Mouse (Mus musculus): ENCODE results near the gene Rfx3. TPM values are rescaled to one million over a fixed set of nuclear protein-coding genes. Genes with fewer than 3 reads are reported as not detected.

Gene Rfx3
- polyA plus RNA-seq, 1 experiment from 2014 or later = 12.6 TPM

DNA sequence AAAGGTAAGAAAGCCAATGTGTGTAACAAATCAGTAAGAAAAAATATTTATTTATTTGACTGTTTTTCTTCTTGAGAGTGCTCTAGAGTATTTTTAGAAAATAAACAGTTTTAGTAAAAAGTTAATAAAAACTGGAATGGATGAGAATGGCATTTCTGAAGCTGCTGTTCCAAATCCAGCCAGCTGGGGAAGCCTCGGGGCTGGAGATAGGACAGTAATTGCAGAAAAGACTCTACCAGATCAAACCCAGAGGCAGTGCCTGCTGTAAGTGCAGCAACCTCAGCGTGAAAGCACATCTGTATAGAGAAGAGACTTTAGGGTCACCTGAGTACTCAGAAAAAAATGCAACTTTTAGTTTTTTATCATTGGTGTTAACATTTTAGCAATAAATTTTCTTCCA, 91.9 kb downstream of the Rfx3 start:
- no peaks in the 10 kb centered on the region for H3K4me1 ChIP-seq (replicated peaks; ENCODE audit: control insufficient read depth, insufficient read depth, low read length)
- H3K36me3 ChIP-seq (ENCODE audit: control insufficient read depth, insufficient read depth, low read length) = no peaks in the 10 kb centered on the region
- no peak overlapping the region for H3K27ac ChIP-seq (ENCODE audit: low read length)
- H3K4me3 ChIP-seq (ENCODE audit: low read length) = no peak overlapping the region
- no peak overlapping the region for H3K9ac ChIP-seq (ENCODE audit: low read length)
- whole genome bisulfite sequencing = 41% methylated on average over 2 of the region's 2 CpGs
- no peak for ATAC-seq (ENCODE audit: low read depth)
- no peaks in the 10 kb centered on the region for H3K27me3 ChIP-seq (ENCODE audit: control insufficient read depth, insufficient read depth, low read depth, low read length)
- no peak overlapping the region for H3K4me2 ChIP-seq (ENCODE audit: low read depth, low read length)
- H3K9me3 ChIP-seq (ENCODE audit: control insufficient read depth, low read length) = no peaks in the 10 kb centered on the region

DNA sequence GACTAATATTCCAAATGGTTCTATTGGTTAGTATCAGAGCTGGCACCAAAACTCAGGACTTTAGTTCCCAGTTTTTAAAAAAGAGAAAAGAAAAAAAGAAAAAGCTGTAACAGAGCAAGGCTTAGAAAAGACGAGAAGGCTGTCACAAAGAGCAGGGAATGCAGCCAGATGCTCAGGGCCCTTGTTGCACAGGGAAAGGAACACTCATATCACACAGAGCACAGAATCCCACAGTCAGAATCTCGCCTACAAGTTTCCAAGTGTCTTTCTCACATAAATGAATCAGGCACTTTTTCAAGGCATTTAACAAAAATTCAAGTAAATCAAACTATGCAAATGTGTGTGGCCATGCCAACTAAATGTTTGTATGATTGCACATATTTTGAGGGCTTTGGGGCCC, 94.5 kb downstream of the Rfx3 start:
- no peaks in the 10 kb centered on the region for H3K4me1 ChIP-seq (replicated peaks; ENCODE audit: control insufficient read depth, insufficient read depth, low read length)
- no peak overlapping the region for H3K27ac ChIP-seq (ENCODE audit: low read length)
- H3K27me3 ChIP-seq (ENCODE audit: control insufficient read depth, insufficient read depth, low read depth, low read length) = no peaks in the 10 kb centered on the region
- 60% methylated on average over 2 of the region's 2 CpGs for WGBS
- H3K4me3 ChIP-seq (ENCODE audit: low read length) = no peak overlapping the region
- H3K36me3 ChIP-seq (ENCODE audit: control insufficient read depth, insufficient read depth, low read length) = no peaks in the 10 kb centered on the region
- H3K9me3 ChIP-seq (ENCODE audit: control insufficient read depth, low read length) = no peaks in the 10 kb centered on the region
- no peak for ATAC-seq (ENCODE audit: low read depth)
- no peak overlapping the region for H3K4me2 ChIP-seq (ENCODE audit: low read depth, low read length)
- no peak overlapping the region for H3K9ac ChIP-seq (ENCODE audit: low read length)

DNA sequence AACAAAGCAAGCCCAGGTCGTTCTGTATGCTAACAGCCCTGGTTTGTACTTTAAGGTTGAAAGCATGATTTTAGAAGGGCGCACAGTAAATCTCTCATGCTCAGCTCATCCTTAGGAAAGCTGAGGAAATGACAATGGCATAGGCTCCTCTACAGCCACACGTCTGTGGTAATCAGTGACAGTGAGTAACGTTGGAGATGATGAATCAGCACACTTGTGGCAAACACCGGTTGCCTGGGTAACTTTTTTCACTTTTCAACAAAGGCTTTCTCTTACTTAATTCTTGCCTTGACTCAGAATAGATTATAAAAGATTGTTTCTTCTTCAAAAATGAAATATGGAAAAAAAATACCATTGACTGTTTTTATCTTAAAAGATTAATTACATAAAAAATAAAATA, 104.0 kb downstream of the Rfx3 start:
- H3K27me3 ChIP-seq (ENCODE audit: control insufficient read depth, insufficient read depth, low read depth, low read length) = no peaks in the 10 kb centered on the region
- H3K27ac ChIP-seq (ENCODE audit: low read length) = no peak overlapping the region
- no peaks in the 10 kb centered on the region for H3K4me1 ChIP-seq (replicated peaks; ENCODE audit: control insufficient read depth, insufficient read depth, low read length)
- no peaks in the 10 kb centered on the region for H3K36me3 ChIP-seq (ENCODE audit: control insufficient read depth, insufficient read depth, low read length)
- WGBS = 39% methylated on average over 5 of the region's 5 CpGs
- H3K9me3 ChIP-seq (ENCODE audit: control insufficient read depth, low read length) = no peaks in the 10 kb centered on the region
- H3K9ac ChIP-seq (ENCODE audit: low read length) = no peak overlapping the region
- H3K4me3 ChIP-seq (ENCODE audit: low read length) = no peak overlapping the region
- no peak overlapping the region for H3K4me2 ChIP-seq (ENCODE audit: low read depth, low read length)
- no peak for ATAC-seq (ENCODE audit: low read depth)

DNA sequence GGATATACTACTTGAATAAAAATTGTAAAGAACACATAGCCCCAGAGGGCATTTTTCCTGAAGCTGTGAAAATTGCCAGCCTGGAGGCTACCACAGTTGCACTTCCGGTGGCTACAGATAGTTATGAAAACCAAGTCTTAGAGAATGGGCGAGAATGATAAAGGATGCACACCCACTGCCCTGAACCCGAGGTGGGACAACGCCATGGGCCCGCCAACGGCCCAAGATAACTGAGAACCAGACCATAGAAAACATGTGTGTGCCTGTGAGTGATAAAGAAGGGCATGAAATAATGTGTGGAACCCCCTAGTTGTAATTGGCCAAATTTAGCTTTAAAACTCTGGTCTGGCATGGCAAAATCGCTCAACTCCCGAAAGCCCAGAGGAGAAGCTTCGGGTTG, 105.0 kb downstream of the Rfx3 start:
- H3K27ac ChIP-seq (ENCODE audit: low read length) = no peak overlapping the region
- no peak overlapping the region for H3K9ac ChIP-seq (ENCODE audit: low read length)
- no peaks in the 10 kb centered on the region for H3K36me3 ChIP-seq (ENCODE audit: control insufficient read depth, insufficient read depth, low read length)
- H3K9me3 ChIP-seq (ENCODE audit: control insufficient read depth, low read length) = no peaks in the 10 kb centered on the region
- H3K27me3 ChIP-seq (ENCODE audit: control insufficient read depth, insufficient read depth, low read depth, low read length) = no peaks in the 10 kb centered on the region
- H3K4me3 ChIP-seq (ENCODE audit: low read length) = no peak overlapping the region
- no peaks in the 10 kb centered on the region for H3K4me1 ChIP-seq (replicated peaks; ENCODE audit: control insufficient read depth, insufficient read depth, low read length)
- ATAC-seq (ENCODE audit: low read depth) = no peak
- 85% methylated on average over 9 of the region's 9 CpGs for WGBS
- no peak overlapping the region for H3K4me2 ChIP-seq (ENCODE audit: low read depth, low read length)

DNA sequence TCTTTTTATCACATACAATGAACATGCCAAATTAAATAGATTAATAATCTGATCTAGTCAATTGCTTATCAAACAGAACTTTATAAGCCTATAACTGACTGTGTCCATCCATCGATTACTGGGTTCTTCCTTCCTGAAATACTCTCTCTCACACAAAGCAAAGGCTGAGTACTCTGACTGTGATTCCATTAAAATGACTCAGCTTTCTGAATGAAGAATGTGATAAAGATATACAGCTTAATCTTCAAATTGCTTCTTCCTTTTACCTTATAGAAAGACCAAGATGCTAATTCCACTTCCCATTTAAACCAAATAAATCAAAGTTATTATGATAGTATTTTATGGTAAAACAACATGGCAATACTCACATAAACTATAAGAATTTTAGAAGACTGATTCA, 105.8 kb downstream of the Rfx3 start:
- no peak overlapping the region for H3K9ac ChIP-seq (ENCODE audit: low read length)
- H3K27me3 ChIP-seq (ENCODE audit: control insufficient read depth, insufficient read depth, low read depth, low read length) = no peaks in the 10 kb centered on the region
- H3K4me3 ChIP-seq (ENCODE audit: low read length) = no peak overlapping the region
- no peaks in the 10 kb centered on the region for H3K4me1 ChIP-seq (replicated peaks; ENCODE audit: control insufficient read depth, insufficient read depth, low read length)
- H3K36me3 ChIP-seq (ENCODE audit: control insufficient read depth, insufficient read depth, low read length) = no peaks in the 10 kb centered on the region
- H3K27ac ChIP-seq (ENCODE audit: low read length) = no peak overlapping the region
- no peak for ATAC-seq (ENCODE audit: low read depth)
- WGBS = 72% methylated on average over 1 of the region's 1 CpGs
- no peak overlapping the region for H3K4me2 ChIP-seq (ENCODE audit: low read depth, low read length)
- H3K9me3 ChIP-seq (ENCODE audit: control insufficient read depth, low read length) = no peaks in the 10 kb centered on the region

DNA sequence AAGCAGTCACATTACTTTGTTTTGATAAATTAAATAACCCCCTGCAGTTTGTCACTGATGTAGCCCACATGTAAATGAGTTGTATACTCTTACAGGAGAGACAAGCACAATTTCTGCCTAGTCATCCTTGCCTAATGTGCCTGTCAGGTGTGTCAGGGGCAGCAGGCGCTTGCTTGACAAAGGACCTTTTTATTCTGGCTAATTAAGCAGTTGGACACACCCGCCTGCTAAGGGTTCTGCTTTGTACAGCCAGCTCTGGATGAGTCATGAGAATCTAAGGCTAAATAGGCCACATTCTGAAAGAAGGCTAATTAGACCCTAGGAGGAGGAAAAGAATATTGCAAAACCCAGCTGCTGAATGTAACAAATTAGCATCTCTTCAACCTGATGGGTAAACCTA, 106.3 kb downstream of the Rfx3 start:
- H3K9ac ChIP-seq (ENCODE audit: low read length) = no peak overlapping the region
- no peak for ATAC-seq (ENCODE audit: low read depth)
- H3K9me3 ChIP-seq (ENCODE audit: control insufficient read depth, low read length) = no peaks in the 10 kb centered on the region
- no peak overlapping the region for H3K27ac ChIP-seq (ENCODE audit: low read length)
- H3K4me2 ChIP-seq (ENCODE audit: low read depth, low read length) = no peak overlapping the region
- H3K4me3 ChIP-seq (ENCODE audit: low read length) = no peak overlapping the region
- H3K36me3 ChIP-seq (ENCODE audit: control insufficient read depth, insufficient read depth, low read length) = no peaks in the 10 kb centered on the region
- H3K4me1 ChIP-seq (replicated peaks; ENCODE audit: control insufficient read depth, insufficient read depth, low read length) = no peaks in the 10 kb centered on the region
- H3K27me3 ChIP-seq (ENCODE audit: control insufficient read depth, insufficient read depth, low read depth, low read length) = no peaks in the 10 kb centered on the region
- WGBS = 75% methylated on average over 2 of the region's 2 CpGs

DNA sequence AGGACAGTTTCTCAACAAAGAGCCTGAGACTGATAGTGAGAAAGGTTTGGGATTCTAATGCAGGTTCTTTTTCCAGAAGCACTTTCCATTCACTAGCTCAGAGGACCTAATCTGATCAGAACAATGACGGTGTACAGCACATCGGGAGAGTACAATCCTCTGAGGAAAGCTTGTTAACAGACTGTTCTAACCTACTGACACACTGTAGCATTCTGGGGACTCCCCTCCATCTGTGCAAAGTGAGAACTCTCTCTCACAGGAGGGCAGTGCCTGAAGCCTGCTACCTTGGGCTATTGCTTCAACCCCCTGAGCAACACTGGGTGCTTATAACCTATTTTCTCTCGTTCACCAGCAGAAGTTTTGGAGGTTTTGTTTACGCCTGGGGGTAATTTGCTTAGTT, 106.8 kb downstream of the Rfx3 start:
- H3K4me1 ChIP-seq (replicated peaks; ENCODE audit: control insufficient read depth, insufficient read depth, low read length) = no peaks in the 10 kb centered on the region

DNA sequence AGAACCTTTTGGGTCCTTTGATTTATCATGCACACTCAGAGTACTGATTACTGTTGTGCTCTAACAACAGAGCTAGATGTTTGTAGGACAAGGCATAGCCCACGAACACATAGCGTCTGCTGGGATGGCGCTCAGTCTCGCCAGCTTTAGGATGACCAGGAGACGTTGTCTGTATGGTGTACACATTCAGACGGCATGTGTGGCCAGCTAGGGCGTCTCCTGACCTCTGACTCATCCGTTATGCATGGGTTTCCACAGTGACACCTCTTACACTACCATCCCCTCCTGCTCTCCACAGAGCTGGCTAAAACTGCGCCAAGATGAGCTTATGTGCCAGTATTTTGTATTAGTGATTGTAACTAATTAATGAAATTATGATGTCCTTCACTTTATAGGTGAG, 108.4 kb downstream of the Rfx3 start:
- Histone ChIP-seq H3K27me3 (ENCODE audit: control insufficient read depth, insufficient read depth, low read depth, low read length) (no peaks in the 10 kb centered on the region), H3K4me1 (replicated peaks; ENCODE audit: control insufficient read depth, insufficient read depth, low read length) (no peaks in the 10 kb centered on the region), H3K4me2 (ENCODE audit: low read depth, low read length) (no peak overlapping the region), H3K9me3 (ENCODE audit: control insufficient read depth, low read length) (no peaks in the 10 kb centered on the region), H3K27ac (ENCODE audit: low read length) (no peak overlapping the region), H3K36me3 (ENCODE audit: control insufficient read depth, insufficient read depth, low read length) (no peaks in the 10 kb centered on the region), H3K4me3 (ENCODE audit: low read length) (no peak overlapping the region), H3K9ac (ENCODE audit: low read length) (no peak overlapping the region)
- ATAC-seq (ENCODE audit: low read depth) = no peak
- 49% methylated on average over 9 of the region's 9 CpGs for WGBS

More for the DNA sequence above, 106.8 kb downstream of the Rfx3 start:
- Histone ChIP-seq H3K27ac (ENCODE audit: low read length) (no peak overlapping the region), H3K27me3 (ENCODE audit: control insufficient read depth, insufficient read depth, low read depth, low read length) (no peaks in the 10 kb centered on the region), H3K36me3 (ENCODE audit: control insufficient read depth, insufficient read depth, low read length) (no peaks in the 10 kb centered on the region), H3K4me3 (ENCODE audit: low read length) (no peak overlapping the region), H3K4me2 (ENCODE audit: low read depth, low read length) (no peak overlapping the region), H3K9ac (ENCODE audit: low read length) (no peak overlapping the region), H3K9me3 (ENCODE audit: control insufficient read depth, low read length) (no peaks in the 10 kb centered on the region)
- ATAC-seq (ENCODE audit: low read depth) = no peak
- WGBS = 61% methylated on average over 4 of the region's 4 CpGs

DNA sequence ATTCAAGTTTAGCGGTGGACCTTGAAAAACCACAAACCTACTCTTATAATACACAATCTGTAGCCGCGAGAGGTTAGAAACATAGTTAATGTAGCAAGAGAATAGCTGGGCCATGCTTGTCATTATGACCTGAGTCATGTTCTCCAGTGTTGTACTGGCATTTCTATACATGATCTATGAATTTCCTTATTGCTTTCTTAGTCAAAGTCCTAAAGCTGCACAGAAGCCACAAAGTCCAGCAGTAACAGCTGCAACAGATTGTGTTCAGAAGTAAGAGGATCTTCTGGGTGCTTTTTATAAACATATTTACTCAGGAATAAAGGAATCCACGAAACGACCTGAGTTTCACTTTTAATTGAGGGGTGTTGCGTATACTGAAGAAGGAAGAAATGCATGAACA, 109.3 kb downstream of the Rfx3 start:
- Histone ChIP-seq H3K27ac (ENCODE audit: low read length) (no peak overlapping the region), H3K4me1 (replicated peaks; ENCODE audit: control insufficient read depth, insufficient read depth, low read length) (no peaks in the 10 kb centered on the region), H3K9me3 (ENCODE audit: control insufficient read depth, low read length) (no peaks in the 10 kb centered on the region), H3K4me2 (ENCODE audit: low read depth, low read length) (no peak overlapping the region), H3K9ac (ENCODE audit: low read length) (no peak overlapping the region), H3K4me3 (ENCODE audit: low read length) (no peak overlapping the region), H3K27me3 (ENCODE audit: control insufficient read depth, insufficient read depth, low read depth, low read length) (no peaks in the 10 kb centered on the region), H3K36me3 (ENCODE audit: control insufficient read depth, insufficient read depth, low read length) (no peaks in the 10 kb centered on the region)
- ATAC-seq (ENCODE audit: low read depth) = no peak
- WGBS = 80% methylated on average over 6 of the region's 6 CpGs

DNA sequence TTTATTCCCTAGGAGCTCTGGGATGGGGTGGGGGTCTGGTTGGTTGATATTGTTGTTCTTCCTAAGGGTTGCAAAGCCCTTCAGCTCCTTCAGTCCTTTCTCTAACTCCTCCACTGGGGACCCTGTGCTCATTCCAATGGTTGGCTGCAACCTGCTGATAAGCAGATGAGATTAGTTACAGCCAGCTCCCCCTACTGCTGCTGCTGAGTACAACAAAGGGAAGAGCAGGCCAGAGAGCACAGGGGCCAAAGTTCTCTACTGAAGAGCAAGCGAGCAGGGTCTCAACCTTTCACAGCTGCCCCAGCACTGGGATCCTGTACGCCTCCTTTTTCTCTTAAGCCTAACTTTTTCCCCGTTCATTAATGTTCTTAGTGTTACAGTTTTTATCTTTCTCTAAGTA, 126.4 kb downstream of the Rfx3 start:
- H3K4me1 ChIP-seq (replicated peaks; ENCODE audit: control insufficient read depth, insufficient read depth, low read length) = no peaks in the 10 kb centered on the region
- no peaks in the 10 kb centered on the region for H3K9me3 ChIP-seq (ENCODE audit: control insufficient read depth, low read length)
- no peaks in the 10 kb centered on the region for H3K27me3 ChIP-seq (ENCODE audit: control insufficient read depth, insufficient read depth, low read depth, low read length)
- H3K36me3 ChIP-seq (ENCODE audit: control insufficient read depth, insufficient read depth, low read length) = peaks cover 2% of the 10 kb centered on the region; the same call in 1 of the 2 replicates
- H3K9ac ChIP-seq (ENCODE audit: low read length) = no peak overlapping the region
- H3K27ac ChIP-seq (ENCODE audit: low read length) = no peak overlapping the region
- H3K4me2 ChIP-seq (ENCODE audit: low read depth, low read length) = no peak overlapping the region
- 79% methylated on average over 3 of the region's 3 CpGs for WGBS
- H3K4me3 ChIP-seq (ENCODE audit: low read length) = no peak overlapping the region
- no peak for ATAC-seq (ENCODE audit: low read depth)
